Mouse (Mus musculus) adrenal gland (tissue): ENCODE results near the gene Sec23ip.
"Not testable (repeated sequence)": the region's sequence is repeated elsewhere in the genome, so short reads cannot be mapped to it uniquely, and the experiment has no call there.

Source experiments
- intact Hi-C: fragments of 180-260 bp; cut with DNase I; formaldehyde crosslinking; loops from one replicate; pipeline ENCODE4 v1.15.1; 2025
- long read RNA-seq, 2 experiments: library from polyadenylated mRNA; unstranded; transcript quantifications; one replicate each; pipeline ENCODE4 v2.0.0; 2020; ENCODE audit warnings: borderline replicate concordance in 1 of 2; ENCODE audit not compliant: insufficient replicate concordance in 1 of 2

The Sec23ip gene
- long read RNA-seq, experiment 1, full-length matches to known transcripts, result 1 of 11 reads
- long read RNA-seq, experiment 1, partial matches to known transcripts, result 5 of 11 reads
- long read RNA-seq, experiment 1, other reads (novel, unspliced or antisense), result 5 of 11 reads
- long read RNA-seq, experiment 2, full-length matches to known transcripts, result 4 of 17 reads
- long read RNA-seq, experiment 2, partial matches to known transcripts, result 6 of 17 reads
- long read RNA-seq, experiment 2, other reads (novel, unspliced or antisense), result 7 of 17 reads

- intact Hi-C loops, result no loop called here
Measured at GRCm38 (mm10) chr7:128744684-128745485, at the start of gene Sec23ip. Gene Sec23ip, plus strand, starts transcription at chr7:128744943.

GRCm38 (mm10) chr7:128699959-128700358 is 44.8 kb upstream of the Sec23ip start:
- intact Hi-C loops, result not testable (repeated sequence)

- intact Hi-C loops, result loop anchor here (5.0 kb wide), 1 partner anchor 348 kb away; no protein-coding TSS in a partner anchor
Measured at GRCm38 (mm10) chr7:128705735-128706134, 39.0 kb upstream of the Sec23ip start.

GRCm38 (mm10) chr7:128717991-128718390 is 26.8 kb upstream of the Sec23ip start:
- intact Hi-C loops, result no loop called here

GRCm38 (mm10) chr7:128724761-128725160 is 20.0 kb upstream of the Sec23ip start:
- intact Hi-C loops, result no loop called here

GRCm38 (mm10) chr7:128725189-128725588 is 19.6 kb upstream of the Sec23ip start:
- intact Hi-C loops, result no loop called here

- intact Hi-C loops, result no loop called here
Measured at GRCm38 (mm10) chr7:128726999-128727398, 17.7 kb upstream of the Sec23ip start.

- intact Hi-C loops, result no loop called here
Measured at GRCm38 (mm10) chr7:128727701-128728100, 17.0 kb upstream of the Sec23ip start.

GRCm38 (mm10) chr7:128728738-128729137 is 16.0 kb upstream of the Sec23ip start:
- intact Hi-C loops, result no loop called here

GRCm38 (mm10) chr7:128731585-128731984 is 13.2 kb upstream of the Sec23ip start:
- intact Hi-C loops, result no loop called here

- intact Hi-C loops, result no loop called here
Measured at GRCm38 (mm10) chr7:128738041-128738440, 6.7 kb upstream of the Sec23ip start.

- intact Hi-C loops, result no loop called here
Measured at GRCm38 (mm10) chr7:128739116-128739461, 5.7 kb upstream of the Sec23ip start.

- intact Hi-C loops, result no loop called here
Measured at GRCm38 (mm10) chr7:128739462-128740277, 5.1 kb upstream of the Sec23ip start.

GRCm38 (mm10) chr7:128740334-128740733 is 4.4 kb upstream of the Sec23ip start, which contains the start of gene Mcmbp:
Gene Mcmbp, minus strand, starts transcription at chr7:128740495.
- intact Hi-C loops, result no loop called here

- intact Hi-C loops, result no loop called here
Measured at GRCm38 (mm10) chr7:128743898-128744297, 845 bp upstream of the Sec23ip start.

GRCm38 (mm10) chr7:128746151-128746550 is 1.4 kb downstream of the Sec23ip start:
- intact Hi-C loops, result no loop called here

GRCm38 (mm10) chr7:128748758-128749157 is 4.0 kb downstream of the Sec23ip start:
- intact Hi-C loops, result no loop called here

- intact Hi-C loops, result no loop called here
Measured at GRCm38 (mm10) chr7:128750296-128750695, 5.6 kb downstream of the Sec23ip start.

GRCm38 (mm10) chr7:128752012-128752411 is 7.3 kb downstream of the Sec23ip start:
- intact Hi-C loops, result no loop called here

GRCm38 (mm10) chr7:128755396-128755795 is 10.7 kb downstream of the Sec23ip start:
- intact Hi-C loops, result no loop called here

GRCm38 (mm10) chr7:128758948-128759347 is 14.2 kb downstream of the Sec23ip start:
- intact Hi-C loops, result no loop called here

GRCm38 (mm10) chr7:128766696-128767095 is 22.0 kb downstream of the Sec23ip start:
- intact Hi-C loops, result no loop called here
